Mouse (Mus musculus) left cerebral cortex, postnatal 36 days (tissue): ENCODE results near the gene Prss21. TPM values are rescaled to one million over a fixed set of nuclear protein-coding genes. Genes with fewer than 3 reads are reported as not detected.

Experiments used
- DNase-seq, 2 experiments: peaks; one replicate each; pipeline ENCODE4 v3.0.0; 2021 to 2022; ENCODE audit warnings: low spot score in 2 of 2, mixed read lengths in 1 of 2
- intact Hi-C: fragments of 180-260 bp; cut with DNase I; formaldehyde crosslinking; loops from one replicate; pipeline ENCODE4 v1.15.1; 2025
- total RNA-seq, 2 experiments: library from RNA; stranded (reverse); gene quantifications; 2 replicates each; pipeline ENCODE4 v1.2.3; 2021

Gene Prss21
- not detected for total RNA-seq

GRCm38 (mm10) chr17:23867756-23868155 lies at the start of gene Prss21:
TSS of gene Prss21 (plus strand) at chr17:23868056.
- DNase-seq, result no peak
- intact Hi-C loops, result no loop called here

DNA sequence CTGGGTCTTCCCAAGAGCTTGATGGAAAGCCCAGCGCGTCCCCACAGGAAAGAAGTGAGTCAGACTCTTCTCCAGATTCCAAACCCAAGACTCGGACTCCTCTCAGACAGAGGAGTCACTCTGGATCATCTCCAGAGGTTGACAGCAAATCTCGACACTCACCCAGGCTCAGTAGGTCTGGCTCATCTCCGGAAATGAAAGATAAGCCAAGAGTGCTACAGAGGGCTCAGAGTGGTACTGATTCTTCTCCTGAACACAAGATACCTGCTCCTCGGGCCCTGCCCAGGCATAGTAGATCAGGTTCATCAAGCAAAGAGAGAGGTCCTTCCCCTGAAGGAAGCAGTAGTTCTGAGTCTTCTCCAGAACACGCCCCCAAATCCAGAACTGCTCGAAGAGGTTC lies 49.3 kb upstream of the Prss21 start:
- DNase-seq, result no peak
- intact Hi-C loops, result no loop called here

- DNase-seq, result no peak
- intact Hi-C loops, result no loop called here
Measured at GRCm38 (mm10) chr17:23819235-23819634, 48.6 kb upstream of the Prss21 start.

- DNase-seq, result no peak
- intact Hi-C loops, result no loop called here
Measured at GRCm38 (mm10) chr17:23820731-23821130, 47.1 kb upstream of the Prss21 start.

DNA sequence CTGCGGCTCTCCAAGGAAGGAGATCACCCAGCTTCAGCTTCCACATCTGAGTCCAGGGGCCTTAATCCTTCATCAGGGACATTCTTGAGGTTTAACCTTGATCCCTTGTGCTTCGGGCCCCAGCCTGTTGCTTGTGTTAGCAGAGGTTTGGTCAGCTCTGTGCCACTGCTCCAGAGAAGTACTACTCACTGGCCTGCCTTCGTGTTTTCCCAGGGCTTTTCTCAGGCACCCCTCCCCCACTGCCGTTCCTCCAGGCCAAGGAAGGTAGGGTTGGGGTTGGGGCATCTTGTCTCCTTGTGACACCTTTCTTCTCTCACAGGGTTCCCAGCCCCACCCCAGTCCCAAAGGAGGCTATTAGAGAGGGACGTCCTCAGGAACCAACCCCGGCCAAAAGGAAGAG lies 45.8 kb upstream of the Prss21 start:
- intact Hi-C loops, result no loop called here
- DNase-seq, result no peak

DNA sequence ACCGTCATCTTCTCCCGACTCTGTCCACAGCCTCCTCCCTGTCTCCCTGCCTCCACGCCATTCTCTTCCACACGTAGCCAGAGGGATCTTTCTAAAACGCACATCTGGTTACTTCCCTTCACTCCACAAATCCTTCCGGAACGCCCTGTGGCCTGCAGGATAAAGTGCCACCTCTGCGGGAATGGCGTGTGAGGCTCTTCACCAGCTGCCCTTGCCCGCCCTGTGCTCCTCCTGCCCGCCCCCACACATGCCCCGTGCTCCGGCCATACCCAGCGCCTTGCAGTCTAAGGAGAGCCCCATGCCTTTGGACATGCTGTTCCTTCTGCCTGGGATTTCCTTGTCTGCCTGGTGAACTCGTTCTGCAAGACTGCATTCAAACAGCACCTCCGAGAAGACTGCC lies 44.8 kb upstream of the Prss21 start:
- DNase-seq, result no peak
- intact Hi-C loops, result no loop called here

DNA sequence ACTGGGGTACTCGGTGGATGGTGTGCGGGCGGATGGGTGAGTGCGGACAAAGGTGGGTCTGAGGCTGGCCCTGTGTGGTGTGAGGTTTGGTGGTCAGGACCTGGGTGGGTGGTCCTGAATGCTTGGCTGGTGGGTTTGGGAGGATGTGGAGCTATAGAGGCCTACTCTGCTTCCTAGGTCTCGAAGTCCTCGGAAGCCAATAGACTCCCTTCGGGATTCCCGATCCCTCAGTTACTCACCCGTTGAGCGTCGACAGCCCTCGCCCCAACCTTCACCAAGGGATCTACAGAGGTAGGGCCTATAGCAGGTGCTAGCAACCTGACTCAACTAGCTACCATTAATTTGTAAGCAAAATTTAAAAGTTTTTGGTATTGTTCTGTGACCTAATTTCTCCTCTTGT lies 44.2 kb upstream of the Prss21 start:
- no peak for DNase-seq
- intact Hi-C loops, result no loop called here

DNA sequence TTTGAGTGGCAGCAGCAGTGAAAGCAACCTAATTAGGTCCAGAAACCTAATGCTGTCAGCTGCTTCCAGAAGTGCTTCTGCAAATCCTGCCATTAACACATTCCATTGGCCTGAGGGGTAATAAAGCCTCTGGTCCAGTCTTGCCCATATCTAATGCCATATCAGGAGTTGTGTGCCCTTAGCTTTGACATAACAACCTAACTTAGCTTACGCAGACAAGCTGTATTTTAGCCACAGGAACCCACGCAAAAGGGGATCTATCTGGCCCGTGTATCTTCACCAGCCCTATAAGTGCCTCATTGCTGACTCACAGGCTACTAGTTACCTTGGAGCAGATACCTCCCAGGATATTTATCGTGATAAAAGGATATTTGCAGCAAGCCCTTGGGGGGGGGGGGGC lies 42.3 kb upstream of the Prss21 start:
- intact Hi-C loops, result no loop called here
- no peak for DNase-seq

GRCm38 (mm10) chr17:23828271-23829001 lies 39.4 kb upstream of the Prss21 start:
- DNase-seq, result peak in 1 of 2 experiments; percentile 74
- intact Hi-C loops, result loop anchor here (2.0 kb wide), 1 partner anchor 26 kb away; no protein-coding TSS in a partner anchor

DNA sequence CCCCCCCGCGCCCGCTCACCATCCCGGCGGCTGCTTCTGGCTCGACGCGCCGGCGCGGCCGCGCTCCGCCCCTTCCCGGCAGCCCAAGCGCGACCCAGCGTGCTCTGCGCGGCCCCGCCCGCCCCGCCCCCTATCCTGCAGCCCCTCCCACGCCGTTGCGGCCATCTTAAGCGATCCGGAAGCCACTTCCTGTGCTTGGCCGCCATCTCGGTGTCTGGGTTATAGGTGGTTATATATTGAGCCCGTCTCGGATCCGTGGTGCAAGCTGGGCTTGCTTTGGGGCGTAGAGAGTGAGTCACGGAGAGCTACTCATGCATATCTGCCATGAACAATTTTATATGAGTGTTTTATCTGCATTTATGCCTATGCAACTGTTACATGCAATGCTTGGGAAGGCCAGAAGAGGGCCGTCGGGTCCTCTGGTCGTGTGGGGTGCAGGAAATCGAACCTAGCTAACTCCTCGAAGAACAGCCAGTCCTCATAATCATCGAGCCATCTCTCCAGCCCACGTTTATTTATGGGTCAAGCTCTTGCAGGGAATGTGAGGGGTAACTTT lies 38.7 kb upstream of the Prss21 start, which contains the start of gene Elob:
Gene Elob (minus strand): TSS at position 73 of the 556 bp plus-strand sequence.
- peak; percentile 89 for DNase-seq
- intact Hi-C loops, result loop anchor here (2.0 kb wide), 1 partner anchor 26 kb away; no protein-coding TSS in a partner anchor

DNA sequence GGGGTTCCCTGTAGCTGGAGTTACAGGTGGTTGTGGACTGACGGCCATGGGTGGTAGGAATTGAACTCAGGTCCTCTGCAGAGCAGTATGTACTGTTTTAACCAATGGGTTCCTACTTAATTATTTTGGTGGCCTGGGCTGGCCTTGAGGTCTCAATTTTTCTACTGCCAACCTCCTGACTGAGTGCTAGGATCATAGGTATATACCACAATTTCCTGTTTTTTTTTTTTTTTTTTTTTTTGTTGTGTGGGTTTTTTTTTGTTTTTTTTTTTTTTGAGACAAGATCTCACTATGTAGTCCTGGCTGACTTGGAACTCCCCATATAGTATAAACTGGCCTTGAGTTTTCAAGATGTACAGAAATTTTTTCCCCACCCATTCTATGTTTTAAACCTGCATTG lies 36.7 kb upstream of the Prss21 start:
- no peak for DNase-seq
- intact Hi-C loops, result no loop called here

DNA sequence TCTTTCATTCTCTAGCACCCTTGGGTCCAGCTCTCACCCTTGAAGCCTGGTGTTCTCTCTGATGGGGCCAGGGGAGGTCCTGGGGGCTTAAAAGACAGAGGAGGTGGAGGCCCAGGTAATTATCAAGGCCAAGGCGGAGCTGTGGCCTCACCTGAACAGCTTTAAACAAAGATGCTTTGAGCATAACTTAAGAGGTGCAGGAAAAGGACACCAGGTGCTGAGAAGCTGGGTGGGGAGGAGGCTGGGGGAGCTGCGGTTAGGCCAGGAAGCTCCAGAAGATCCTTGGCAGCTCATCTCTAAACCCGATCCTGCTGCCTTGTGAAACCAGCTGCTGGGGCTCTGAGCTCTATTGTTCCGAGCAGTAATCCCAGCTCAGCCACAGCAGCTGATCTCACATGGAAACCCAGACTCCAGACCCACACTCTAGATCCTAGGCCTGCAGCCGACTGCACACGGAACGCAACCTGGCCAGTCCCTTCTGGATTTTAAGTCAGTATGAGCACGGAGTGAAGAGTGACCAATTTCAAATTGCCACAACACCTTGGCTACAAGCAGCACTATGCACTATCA lies 31.8 kb upstream of the Prss21 start, which contains the start of gene Prss33:
Gene Prss33 (minus strand): TSS at position 51 of the 570 bp plus-strand sequence.
- intact Hi-C loops, result no loop called here
- DNase-seq, result no peak

DNA sequence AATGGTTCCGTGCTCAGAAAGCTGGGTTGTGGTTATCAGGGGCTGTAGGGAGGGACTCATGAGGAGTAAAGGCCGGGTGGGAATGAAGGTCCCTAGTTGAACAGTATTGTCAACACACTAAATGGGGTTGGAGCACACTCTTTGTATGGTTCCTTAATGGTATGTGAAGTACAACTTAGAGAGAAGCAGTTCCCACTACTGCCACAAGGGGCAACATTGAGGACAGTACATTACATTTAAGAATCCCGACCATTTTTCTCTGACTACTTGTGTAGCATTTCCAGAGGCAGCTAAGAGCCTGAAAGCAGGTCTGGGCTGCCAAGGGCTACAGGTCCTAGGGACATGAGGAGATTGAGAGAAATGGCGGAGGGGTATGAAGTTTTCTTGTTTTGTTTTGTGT lies 26.7 kb upstream of the Prss21 start:
- DNase-seq, result peak in 1 of 2 experiments; percentile 43
- intact Hi-C loops, result no loop called here

- intact Hi-C loops, result no loop called here
- DNase-seq, result no peak
Measured at GRCm38 (mm10) chr17:23843141-23843811, 24.6 kb upstream of the Prss21 start.

DNA sequence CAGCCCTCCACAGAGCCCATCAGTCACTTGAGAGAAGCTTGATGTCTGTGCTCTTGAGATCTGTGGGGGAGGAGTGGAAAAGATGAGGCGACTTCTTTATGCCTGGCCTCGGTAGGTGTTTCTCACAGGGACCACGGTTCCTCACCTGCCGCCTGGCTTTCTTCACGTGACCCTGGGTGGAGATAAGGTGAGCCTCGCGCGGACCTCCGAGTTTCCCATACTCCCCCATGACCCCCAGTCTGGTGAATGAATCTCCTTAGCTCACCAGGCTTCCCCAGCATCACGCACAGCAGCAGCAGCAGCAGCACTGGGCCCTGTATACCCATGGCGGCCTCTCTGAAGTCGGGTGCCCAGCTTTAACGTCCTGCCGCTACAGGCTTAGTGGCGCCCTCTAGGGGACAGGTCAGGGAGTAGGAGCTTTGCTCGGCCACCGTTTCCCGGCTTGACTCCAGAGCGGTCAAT lies 24.0 kb upstream of the Prss21 start, which contains the start of the genes Prss32 and Prss41:
Gene Prss32 (plus strand): TSS at position 44 of the 462 bp plus-strand sequence.
Gene Prss41 (minus strand): TSS at position 361 of the 462 bp plus-strand sequence.
- DNase-seq, result no peak
- intact Hi-C loops, result no loop called here

GRCm38 (mm10) chr17:23850028-23850427 lies 17.8 kb upstream of the Prss21 start:
- DNase-seq, result no peak
- intact Hi-C loops, result no loop called here

GRCm38 (mm10) chr17:23850853-23851749 lies 16.8 kb upstream of the Prss21 start:
- intact Hi-C loops, result no loop called here
- DNase-seq, result peak; percentile 35 to 44

DNA sequence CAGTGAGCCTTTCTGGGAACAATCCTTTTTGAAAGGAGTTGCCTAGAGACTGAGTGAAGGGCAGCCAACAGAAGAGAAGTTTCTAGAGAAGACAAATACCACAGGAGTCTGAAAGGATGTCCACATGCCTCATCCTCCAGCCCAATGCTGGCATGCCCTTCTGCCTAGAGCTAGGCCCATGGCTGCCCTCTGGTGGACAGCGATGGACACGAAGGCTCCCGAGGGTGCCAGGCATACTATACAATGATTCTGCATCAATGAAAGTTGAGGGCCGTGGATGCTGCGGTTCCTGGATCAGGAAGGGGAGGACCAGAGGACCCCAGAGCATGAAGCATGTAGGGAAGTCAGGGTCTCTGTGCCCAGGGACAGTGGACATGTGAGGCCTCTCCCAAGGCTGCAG lies 14.6 kb upstream of the Prss21 start:
- intact Hi-C loops, result no loop called here
- DNase-seq, result no peak

DNA sequence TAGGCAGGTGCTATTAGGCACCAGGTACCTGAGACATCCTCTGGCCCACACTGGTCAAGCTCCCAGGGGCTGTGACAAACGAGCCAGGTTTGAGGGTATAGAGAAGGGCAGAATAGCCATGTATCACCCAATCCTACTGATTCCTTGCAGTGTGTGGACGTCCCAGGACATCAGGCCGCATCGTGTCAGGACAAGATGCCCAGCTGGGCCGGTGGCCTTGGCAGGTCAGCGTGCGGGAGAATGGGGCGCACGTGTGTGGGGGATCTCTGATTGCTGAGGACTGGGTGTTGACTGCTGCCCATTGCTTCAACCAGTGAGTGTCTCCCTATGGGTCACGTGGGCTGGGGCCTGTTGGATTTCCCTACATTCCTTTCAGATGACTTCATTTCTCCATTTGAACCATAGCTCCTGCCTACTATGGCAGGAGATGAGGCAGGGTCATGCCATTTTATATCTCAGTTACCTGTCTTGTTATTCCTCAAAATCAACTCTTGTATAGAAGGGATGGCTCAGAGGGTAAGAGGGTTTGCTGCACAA lies 13.6 kb upstream of the Prss21 start:
- intact Hi-C loops, result loop anchor here (2.0 kb wide), 1 partner anchor 107 kb away; no protein-coding TSS in a partner anchor
- no peak for DNase-seq
